Mouse (Mus musculus) thymus, adult 18-20 months (tissue): ENCODE measurements around the gene Gm20765.
"Not testable (repeated sequence)": the region's sequence is repeated elsewhere in the genome, so short reads cannot be mapped to it uniquely, and the experiment has no call there.

Experiments
- DNase-seq, 2 experiments: peaks; one replicate each; pipeline ENCODE4 v3.0.0; 2022; ENCODE audit warnings: mixed read lengths in 2 of 2

Gene Gm20765

DNA sequence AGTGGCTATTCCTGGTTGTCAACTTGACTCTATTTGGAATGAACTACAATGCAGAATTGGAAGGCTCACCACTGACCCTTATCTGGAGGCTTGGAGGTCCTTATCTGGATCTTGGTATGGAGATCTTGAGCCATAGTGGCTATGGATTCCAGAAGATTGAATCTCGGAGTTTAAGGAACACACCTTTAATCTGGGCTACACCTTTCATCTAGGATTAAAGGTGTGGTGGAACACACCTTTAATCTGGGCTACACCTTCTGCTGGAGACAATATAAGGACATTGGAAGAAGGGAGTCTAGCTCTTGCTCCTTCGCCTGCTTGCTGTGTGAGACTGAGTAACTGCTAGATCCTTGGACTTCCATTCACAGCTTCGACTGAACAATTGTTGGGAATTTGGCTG, at the start of gene Gm20765:
TSS of gene Gm20765 (plus strand) at position 301 of the 400 bp plus-strand sequence.
- DNase-seq, result not testable (repeated sequence)

DNA sequence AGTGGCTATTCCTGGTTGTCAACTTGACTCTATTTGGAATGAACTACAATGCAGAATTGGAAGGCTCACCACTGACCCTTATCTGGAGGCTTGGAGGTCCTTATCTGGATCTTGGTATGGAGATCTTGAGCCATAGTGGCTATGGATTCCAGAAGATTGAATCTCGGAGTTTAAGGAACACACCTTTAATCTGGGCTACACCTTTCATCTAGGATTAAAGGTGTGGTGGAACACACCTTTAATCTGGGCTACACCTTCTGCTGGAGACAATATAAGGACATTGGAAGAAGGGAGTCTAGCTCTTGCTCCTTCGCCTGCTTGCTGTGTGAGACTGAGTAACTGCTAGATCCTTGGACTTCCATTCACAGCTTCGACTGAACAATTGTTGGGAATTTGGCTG, 42.6 kb upstream of the Gm20765 start, which contains the start of gene Gm21293:
TSS of gene Gm21293 (plus strand) at position 301 of the 400 bp plus-strand sequence.
- DNase-seq, result not testable (repeated sequence)

DNA sequence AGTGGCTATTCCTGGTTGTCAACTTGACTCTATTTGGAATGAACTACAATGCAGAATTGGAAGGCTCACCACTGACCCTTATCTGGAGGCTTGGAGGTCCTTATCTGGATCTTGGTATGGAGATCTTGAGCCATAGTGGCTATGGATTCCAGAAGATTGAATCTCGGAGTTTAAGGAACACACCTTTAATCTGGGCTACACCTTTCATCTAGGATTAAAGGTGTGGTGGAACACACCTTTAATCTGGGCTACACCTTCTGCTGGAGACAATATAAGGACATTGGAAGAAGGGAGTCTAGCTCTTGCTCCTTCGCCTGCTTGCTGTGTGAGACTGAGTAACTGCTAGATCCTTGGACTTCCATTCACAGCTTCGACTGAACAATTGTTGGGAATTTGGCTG, 34.1 kb upstream of the Gm20765 start, which contains the start of gene Gm6763:
TSS of gene Gm6763 (plus strand) at position 301 of the 400 bp plus-strand sequence.
- not testable (repeated sequence) for DNase-seq

DNA sequence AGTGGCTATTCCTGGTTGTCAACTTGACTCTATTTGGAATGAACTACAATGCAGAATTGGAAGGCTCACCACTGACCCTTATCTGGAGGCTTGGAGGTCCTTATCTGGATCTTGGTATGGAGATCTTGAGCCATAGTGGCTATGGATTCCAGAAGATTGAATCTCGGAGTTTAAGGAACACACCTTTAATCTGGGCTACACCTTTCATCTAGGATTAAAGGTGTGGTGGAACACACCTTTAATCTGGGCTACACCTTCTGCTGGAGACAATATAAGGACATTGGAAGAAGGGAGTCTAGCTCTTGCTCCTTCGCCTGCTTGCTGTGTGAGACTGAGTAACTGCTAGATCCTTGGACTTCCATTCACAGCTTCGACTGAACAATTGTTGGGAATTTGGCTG, 25.6 kb upstream of the Gm20765 start, which contains the start of gene Gm8764:
TSS of gene Gm8764 (plus strand) at position 301 of the 400 bp plus-strand sequence.
- DNase-seq, result not testable (repeated sequence)

DNA sequence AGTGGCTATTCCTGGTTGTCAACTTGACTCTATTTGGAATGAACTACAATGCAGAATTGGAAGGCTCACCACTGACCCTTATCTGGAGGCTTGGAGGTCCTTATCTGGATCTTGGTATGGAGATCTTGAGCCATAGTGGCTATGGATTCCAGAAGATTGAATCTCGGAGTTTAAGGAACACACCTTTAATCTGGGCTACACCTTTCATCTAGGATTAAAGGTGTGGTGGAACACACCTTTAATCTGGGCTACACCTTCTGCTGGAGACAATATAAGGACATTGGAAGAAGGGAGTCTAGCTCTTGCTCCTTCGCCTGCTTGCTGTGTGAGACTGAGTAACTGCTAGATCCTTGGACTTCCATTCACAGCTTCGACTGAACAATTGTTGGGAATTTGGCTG, 17.1 kb upstream of the Gm20765 start, which contains the start of gene Gm21304:
TSS of gene Gm21304 (plus strand) at position 301 of the 400 bp plus-strand sequence.
- not testable (repeated sequence) for DNase-seq

DNA sequence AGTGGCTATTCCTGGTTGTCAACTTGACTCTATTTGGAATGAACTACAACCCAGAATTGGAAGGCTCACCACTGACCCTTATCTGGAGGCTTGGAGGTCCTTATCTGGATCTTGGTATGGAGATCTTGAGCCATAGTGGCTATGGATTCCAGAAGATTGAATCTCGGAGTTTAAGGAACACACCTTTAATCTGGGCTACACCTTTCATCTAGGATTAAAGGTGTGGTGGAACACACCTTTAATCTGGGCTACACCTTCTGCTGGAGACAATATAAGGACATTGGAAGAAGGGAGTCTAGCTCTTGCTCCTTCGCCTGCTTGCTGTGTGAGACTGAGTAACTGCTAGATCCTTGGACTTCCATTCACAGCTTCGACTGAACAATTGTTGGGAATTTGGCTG, 8.6 kb upstream of the Gm20765 start, which contains the start of gene Gm21312:
TSS of gene Gm21312 (plus strand) at position 301 of the 400 bp plus-strand sequence.
- not testable (repeated sequence) for DNase-seq

DNA sequence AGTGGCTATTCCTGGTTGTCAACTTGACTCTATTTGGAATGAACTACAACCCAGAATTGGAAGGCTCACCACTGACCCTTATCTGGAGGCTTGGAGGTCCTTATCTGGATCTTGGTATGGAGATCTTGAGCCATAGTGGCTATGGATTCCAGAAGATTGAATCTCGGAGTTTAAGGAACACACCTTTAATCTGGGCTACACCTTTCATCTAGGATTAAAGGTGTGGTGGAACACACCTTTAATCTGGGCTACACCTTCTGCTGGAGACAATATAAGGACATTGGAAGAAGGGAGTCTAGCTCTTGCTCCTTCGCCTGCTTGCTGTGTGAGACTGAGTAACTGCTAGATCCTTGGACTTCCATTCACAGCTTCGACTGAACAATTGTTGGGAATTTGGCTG, 8.4 kb downstream of the Gm20765 start, which contains the start of gene Gm4340:
TSS of gene Gm4340 (plus strand) at position 301 of the 400 bp plus-strand sequence.
- DNase-seq, result not testable (repeated sequence)

DNA sequence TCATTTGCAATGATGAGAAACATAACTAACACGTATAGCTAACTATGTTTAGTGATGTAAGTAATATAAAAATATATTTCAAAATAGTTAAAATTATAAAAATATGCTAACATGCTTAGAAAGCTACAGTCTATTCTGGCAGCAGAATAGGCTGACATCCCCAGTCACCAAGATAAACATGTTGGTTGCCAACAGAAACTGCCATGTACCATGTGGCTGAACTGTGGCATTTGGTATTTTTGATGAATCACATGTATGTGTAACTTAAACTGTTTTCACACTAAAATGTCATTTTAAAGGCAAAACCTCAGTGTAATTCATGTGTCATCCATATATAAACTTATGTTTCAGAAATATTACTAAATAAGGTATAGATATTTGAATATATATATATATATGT, 24.3 kb downstream of the Gm20765 start:
- DNase-seq, result no peak

DNA sequence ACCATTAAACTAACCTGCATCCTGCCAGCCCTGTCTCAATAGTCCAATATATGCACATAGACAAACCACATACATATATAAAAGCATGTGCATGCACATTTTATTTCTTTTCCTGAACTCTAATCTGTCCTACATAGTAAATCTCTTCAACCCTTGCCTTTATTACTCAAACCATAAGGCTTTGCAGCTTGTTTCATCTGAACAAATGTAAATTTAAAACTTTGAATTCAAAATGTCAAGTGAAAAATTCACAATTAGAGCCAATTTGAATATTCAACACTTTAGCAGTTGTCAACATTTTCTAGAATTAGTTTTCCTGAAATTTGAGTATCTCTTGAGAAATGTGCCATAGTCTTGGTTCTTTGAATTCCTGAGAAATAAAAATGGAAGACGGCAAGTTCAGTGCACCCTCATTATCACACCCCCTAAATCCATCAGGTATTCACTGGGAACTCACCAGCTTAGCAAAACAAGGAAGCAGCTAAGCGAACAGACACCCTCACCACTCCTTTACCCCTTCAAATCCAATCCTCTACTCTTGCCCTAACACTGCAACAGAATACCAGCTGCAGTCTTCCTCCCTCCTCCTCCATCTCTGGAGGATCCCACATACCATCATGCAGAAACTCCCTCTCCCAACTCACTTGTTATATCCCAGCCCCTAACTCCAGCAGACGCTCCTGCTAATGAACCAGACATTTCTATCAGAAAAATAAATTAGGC, 25.1 kb downstream of the Gm20765 start:
- no peak for DNase-seq

DNA sequence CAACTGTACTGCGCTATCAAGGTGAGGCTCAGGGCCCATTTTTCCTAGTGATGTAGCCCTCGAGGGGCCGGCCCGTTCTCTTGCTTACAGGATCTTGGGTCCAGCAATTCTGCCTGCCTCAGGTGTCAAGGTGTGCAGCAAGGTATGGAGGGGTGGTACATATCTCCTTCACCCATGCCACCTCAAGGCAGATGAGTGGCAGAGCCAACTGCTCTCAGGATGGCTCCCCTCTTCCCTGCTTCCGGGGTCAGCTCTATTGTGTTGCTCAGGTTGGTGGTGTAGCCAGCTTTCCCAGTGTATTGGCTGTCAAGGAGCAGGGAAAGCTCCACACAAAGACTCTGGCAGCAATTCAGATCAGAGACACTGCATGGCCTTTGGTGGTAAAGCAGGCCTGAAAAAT, 29.2 kb downstream of the Gm20765 start:
- no peak for DNase-seq

DNA sequence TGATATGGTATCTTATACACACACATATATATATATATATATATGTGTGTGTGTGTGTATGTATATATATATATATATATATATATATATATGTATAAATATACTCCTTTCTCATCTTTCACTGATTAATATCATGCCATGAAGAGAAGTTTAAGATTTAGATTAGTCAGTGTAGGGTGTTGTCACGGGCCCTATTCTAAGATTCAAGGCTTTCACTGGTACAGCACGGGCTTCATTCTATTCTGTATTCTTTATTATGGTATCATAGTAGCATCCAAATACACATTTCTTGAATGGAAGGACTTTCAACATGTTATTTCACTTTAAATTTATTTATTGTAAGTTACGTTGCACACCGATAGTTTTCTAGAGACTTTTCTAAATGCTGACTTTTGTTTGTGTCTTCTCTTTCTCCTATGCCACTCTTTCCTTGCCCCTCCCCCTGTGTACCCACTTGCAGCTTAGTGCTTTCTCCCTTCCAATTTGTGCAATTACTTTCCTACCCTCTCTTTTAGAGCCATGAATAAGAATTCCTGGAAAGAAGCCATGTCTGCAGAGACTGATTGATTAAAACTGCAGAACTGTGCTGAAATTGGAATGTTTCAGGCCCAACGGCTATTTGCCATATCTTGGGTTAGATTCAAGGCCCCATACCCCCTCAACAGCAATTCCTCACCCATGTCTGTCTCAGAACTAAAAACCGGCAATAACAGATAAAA, 35.1 kb downstream of the Gm20765 start:
- no peak for DNase-seq
